Mouse (Mus musculus) urinary bladder, postnatal 14 days (tissue): ENCODE results near the gene Ndufb10.

ENCODE experiments used
- DNase-seq: peaks from one replicate; pipeline ENCODE4 v3.0.0; 2021; ENCODE audit warnings: low spot score

Ndufb10 gene

GRCm38 (mm10) chr17:24724184-24724583, at the start of gene Ndufb10:
TSS of gene Ndufb10 (minus strand) at chr17:24724478.
- DNase-seq: peak; percentile 97

GRCm38 (mm10) chr17:24773241-24773640, 49.0 kb upstream of the Ndufb10 start:
- DNase-seq: no peak

GRCm38 (mm10) chr17:24769146-24769545, 44.9 kb upstream of the Ndufb10 start:
- DNase-seq: no peak

- no peak for DNase-seq
These were observed 42.1 kb upstream of the Ndufb10 start for GRCm38 (mm10) chr17:24766266-24766875.

GRCm38 (mm10) chr17:24765016-24765905, 41.0 kb upstream of the Ndufb10 start:
- no peak for DNase-seq

GRCm38 (mm10) chr17:24761121-24761520, 36.8 kb upstream of the Ndufb10 start:
- no peak for DNase-seq

GRCm38 (mm10) chr17:24757394-24757793, 33.1 kb upstream of the Ndufb10 start:
- no peak for DNase-seq

- no peak for DNase-seq
These were observed 28.4 kb upstream of the Ndufb10 start, which contains the start of gene Hs3st6 for GRCm38 (mm10) chr17:24752415-24753394. TSS of gene Hs3st6 (plus strand) at chr17:24752988.

GRCm38 (mm10) chr17:24751528-24751927, 27.2 kb upstream of the Ndufb10 start:
- DNase-seq: peak; percentile 38

GRCm38 (mm10) chr17:24746986-24747385, 22.7 kb upstream of the Ndufb10 start:
- DNase-seq: no peak

GRCm38 (mm10) chr17:24745526-24746497, 21.5 kb upstream of the Ndufb10 start:
- DNase-seq: peak; percentile 84

- DNase-seq: no peak
These were observed 20.1 kb upstream of the Ndufb10 start for GRCm38 (mm10) chr17:24744381-24744780.

- DNase-seq: no peak
These were observed 19.6 kb upstream of the Ndufb10 start for GRCm38 (mm10) chr17:24743896-24744295.

- no peak for DNase-seq
These were observed 18.0 kb upstream of the Ndufb10 start for GRCm38 (mm10) chr17:24742307-24742706.

GRCm38 (mm10) chr17:24739926-24740325, 15.6 kb upstream of the Ndufb10 start:
- no peak for DNase-seq

- no peak for DNase-seq
These were observed 14.0 kb upstream of the Ndufb10 start for GRCm38 (mm10) chr17:24738238-24738637.

- DNase-seq: no peak
These were observed 13.0 kb upstream of the Ndufb10 start for GRCm38 (mm10) chr17:24737135-24737810.

- DNase-seq: peak; percentile 98
These were observed 12.2 kb upstream of the Ndufb10 start, which contains the start of gene Msrb1 for GRCm38 (mm10) chr17:24736330-24737051. TSS of gene Msrb1 (plus strand) at chr17:24736642.

- DNase-seq: no peak
These were observed 11.2 kb upstream of the Ndufb10 start for GRCm38 (mm10) chr17:24735446-24735845.
